In genomic region chr16:87758016-87758415, GRCm38 (mm10) we compare ENCODE assay signal across 19 mouse cellular contexts. TPM values are rescaled to one million over a fixed set of nuclear protein-coding genes. Genes with fewer than 3 reads are reported as not detected.
DNase-seq lines count a peak whose midpoint lies in the region; ATAC-seq and TF ChIP-seq lines count a peak whose summit lies in the region.
"Had no signal": no experiment of that assay in that cellular context is flagged by ENCODE, and none has a peak within 500 bp of the region (broad histone marks: within the 10 kb centered on the region; RNA-seq: fewer than 3 reads in every experiment).

No protein-coding gene starts in this region.

- peak; percentile 25 for DNase-seq in kidney, adult 2 months
- DNase-seq in liver, embryonic 13.5 days: no peak
- DNase-seq in liver, postnatal 0 days: no peak
- DNase-seq in right cerebral cortex, postnatal 14 days: no peak
- no peak for DNase-seq in gastrocnemius, adult 18-20 months (ENCODE audit: low spot score)
- DNase-seq: adrenal gland, postnatal 14 days; B cell, adult 2 months; cerebellum, adult 11-12 months; cerebellum, adult 9-10 months; cerebellum, postnatal 25 days; gastrocnemius, postnatal 14 days; heart, postnatal 36 days had no signal

- no peaks in the 10 kb centered on the region for H3K27me3 ChIP-seq in kidney, adult 2 months (replicated peaks; ENCODE audit: control insufficient read depth, insufficient read depth, low read length)
- no peaks in the 10 kb centered on the region for H3K27me3 ChIP-seq in kidney, embryonic 16.5 days (ENCODE audit: insufficient read depth, low read length)
- H3K27me3 ChIP-seq in liver, embryonic 13.5 days: no peaks in the 10 kb centered on the region
- H3K27me3 ChIP-seq in liver, postnatal 0 days (ENCODE audit: insufficient read depth, low read length): no peaks in the 10 kb centered on the region
- no peaks in the 10 kb centered on the region for H3K27me3 ChIP-seq in stomach, embryonic 15.5 days (replicated peaks)
- H3K27me3 ChIP-seq: embryonic facial prominence, embryonic 12.5 days; heart, embryonic 13.5 days; hindbrain, embryonic 15.5 days had no signal

- no peak for ATAC-seq in kidney, embryonic 16.5 days (ENCODE audit: low FRiP score, low TSS enrichment)
- ATAC-seq in liver, embryonic 13.5 days (ENCODE audit: low read depth): 0 out of 2 replicates have a peak, but pooled peaks have one; percentile 48
- no peak for ATAC-seq in liver, postnatal 0 days
- 0 out of 2 replicates have a peak, but pooled peaks have one; percentile 10 for ATAC-seq in stomach, embryonic 15.5 days (ENCODE audit: insufficient read depth, low FRiP score, low read depth)
- ATAC-seq: CD4-positive, CD25-positive, alpha-beta regulatory T cell, adult 4 months; forebrain, embryonic 16.5 days had no signal

- H3K36me3 ChIP-seq in kidney, adult 2 months (ENCODE audit: control insufficient read depth, insufficient read depth, low read length): no peaks in the 10 kb centered on the region
- H3K36me3 ChIP-seq in kidney, embryonic 16.5 days (ENCODE audit: insufficient read depth, low read length): no peaks in the 10 kb centered on the region
- no peaks in the 10 kb centered on the region for H3K36me3 ChIP-seq in liver, embryonic 13.5 days
- H3K36me3 ChIP-seq in liver, postnatal 0 days (replicated peaks; ENCODE audit: insufficient read depth, low read length): no peaks in the 10 kb centered on the region
- H3K36me3 ChIP-seq in stomach, embryonic 15.5 days: no peaks in the 10 kb centered on the region
- H3K36me3 ChIP-seq: embryonic facial prominence, embryonic 12.5 days; heart, embryonic 13.5 days; hindbrain, embryonic 15.5 days had no signal

- TF ChIP-seq CTCF in kidney, adult 2 months (conservative IDR thresholded peaks at IDR 0.05; ENCODE audit: insufficient read depth, insufficient read length, low read depth, low read length): no peak
- no peak for TF ChIP-seq CTCF in liver, postnatal 0 days (IDR thresholded peaks at IDR 0.05; ENCODE audit: low read depth)

- no peak overlapping the region for H3K27ac ChIP-seq in kidney, adult 2 months (ENCODE audit: insufficient read depth, low read depth, low read length)
- no peak overlapping the region for H3K27ac ChIP-seq in kidney, embryonic 16.5 days (ENCODE audit: low read length)
- H3K27ac ChIP-seq in liver, embryonic 13.5 days: no peak overlapping the region
- no peak overlapping the region for H3K27ac ChIP-seq in liver, postnatal 0 days (ENCODE audit: low read depth)
- no peak overlapping the region for H3K27ac ChIP-seq in stomach, embryonic 15.5 days
- H3K27ac ChIP-seq: embryonic facial prominence, embryonic 12.5 days; heart, embryonic 13.5 days; hindbrain, embryonic 15.5 days had no signal

- H3K9me3 ChIP-seq in kidney, embryonic 16.5 days (ENCODE audit: low read length): no peaks in the 10 kb centered on the region
- no peaks in the 10 kb centered on the region for H3K9me3 ChIP-seq in liver, embryonic 13.5 days (replicated peaks)
- H3K9me3 ChIP-seq in liver, postnatal 0 days (ENCODE audit: low read length): no peaks in the 10 kb centered on the region
- H3K9me3 ChIP-seq in stomach, embryonic 15.5 days: no peaks in the 10 kb centered on the region
- H3K9me3 ChIP-seq: embryonic facial prominence, embryonic 12.5 days; heart, embryonic 13.5 days; hindbrain, embryonic 15.5 days had no signal

- WGBS in kidney, adult 2 months: 82% methylated on average over 11 of the region's 11 CpGs
- 94% methylated on average over 11 of the region's 11 CpGs for WGBS in kidney, embryonic 16.5 days
- WGBS in liver, embryonic 13.5 days (ENCODE audit: insufficient replicate concordance): 69% methylated on average over 11 of the region's 11 CpGs
- WGBS in liver, postnatal 0 days (ENCODE audit: insufficient replicate concordance): 74% methylated on average over 11 of the region's 11 CpGs
- WGBS in stomach, embryonic 15.5 days: 86% methylated on average over 11 of the region's 11 CpGs

- H3K4me2 ChIP-seq in kidney, embryonic 16.5 days (replicated peaks; ENCODE audit: low read depth, low read length): no peak overlapping the region
- H3K4me2 ChIP-seq in liver, embryonic 13.5 days: no peak overlapping the region
- H3K4me2 ChIP-seq in liver, postnatal 0 days (ENCODE audit: low read depth, low read length): no peak overlapping the region
- no peak overlapping the region for H3K4me2 ChIP-seq in stomach, embryonic 15.5 days
- H3K4me2 ChIP-seq: embryonic facial prominence, embryonic 12.5 days; heart, embryonic 13.5 days; hindbrain, embryonic 15.5 days had no signal

- no peak for TF ChIP-seq EP300 in liver, postnatal 0 days (IDR thresholded peaks at IDR 0.05; ENCODE audit: low read depth)

- no peaks in the 10 kb centered on the region for H3K4me1 ChIP-seq in kidney, adult 2 months (ENCODE audit: control insufficient read depth, insufficient read depth, low read length)
- H3K4me1 ChIP-seq in kidney, embryonic 16.5 days (ENCODE audit: insufficient read depth, low read length): no peaks in the 10 kb centered on the region
- no peaks in the 10 kb centered on the region for H3K4me1 ChIP-seq in liver, embryonic 13.5 days (replicated peaks)
- H3K4me1 ChIP-seq in liver, postnatal 0 days (ENCODE audit: insufficient read depth): no peaks in the 10 kb centered on the region
- H3K4me1 ChIP-seq in stomach, embryonic 15.5 days: no peaks in the 10 kb centered on the region
- H3K4me1 ChIP-seq: embryonic facial prominence, embryonic 12.5 days; heart, embryonic 13.5 days; hindbrain, embryonic 15.5 days had no signal

- H3K9ac ChIP-seq in kidney, embryonic 16.5 days (replicated peaks; ENCODE audit: low read length): no peak overlapping the region
- no peak overlapping the region for H3K9ac ChIP-seq in liver, embryonic 13.5 days
- H3K9ac ChIP-seq in liver, postnatal 0 days (replicated peaks): no peak overlapping the region
- H3K9ac ChIP-seq in stomach, embryonic 15.5 days: no peak overlapping the region
- H3K9ac ChIP-seq: embryonic facial prominence, embryonic 12.5 days; heart, embryonic 13.5 days; hindbrain, embryonic 15.5 days had no signal

- no peak overlapping the region for H3K4me3 ChIP-seq in kidney, adult 2 months (ENCODE audit: insufficient read depth, low read depth, low read length)
- no peak overlapping the region for H3K4me3 ChIP-seq in kidney, embryonic 16.5 days (ENCODE audit: low read length)
- no peak overlapping the region for H3K4me3 ChIP-seq in liver, embryonic 13.5 days (replicated peaks)
- H3K4me3 ChIP-seq in liver, postnatal 0 days (ENCODE audit: low read depth, low read length): no peak overlapping the region
- H3K4me3 ChIP-seq in stomach, embryonic 15.5 days (replicated peaks): no peak overlapping the region
- H3K4me3 ChIP-seq: embryonic facial prominence, embryonic 12.5 days; heart, embryonic 13.5 days; hindbrain, embryonic 15.5 days had no signal

- no peak for TF ChIP-seq POLR2A in kidney, adult 2 months (IDR thresholded peaks at IDR 0.05; ENCODE audit: low read depth, low read length)

RNA-seq across cellular contexts. Expression of gene Bach1, which starts 59.3 kb away (rescaled TPM):
- polyA plus RNA-seq in kidney, adult 2 months (2012; rRNA removed): 8.6 and 9.7 TPM in 2 replicates
- polyA plus RNA-seq in kidney, embryonic 16.5 days (2015; fragmentation: Nextera tagmentation; extraction: Ambion mirVana): 12.0 and 12.5 TPM in 2 replicates
- polyA plus RNA-seq in liver, embryonic 13.5 days (2015; fragmentation: Nextera tagmentation; extraction: Ambion mirVana): 6.3 and 9.0 TPM in 2 replicates
- 5.4 and 5.9 TPM in 2 replicates for polyA plus RNA-seq in liver, postnatal 0 days (2015; fragmentation: Nextera tagmentation; extraction: Ambion mirVana)
- polyA plus RNA-seq in stomach, embryonic 15.5 days (2015; fragmentation: Nextera tagmentation; extraction: Ambion mirVana): 12.3 and 13.7 TPM in 2 replicates
- total RNA-seq in gastrocnemius, adult 18-20 months (2021): 10 to 100 TPM; 20.1 to 21.7 TPM

Comparison
In these comparisons a context has a peak if more than half of its experiments do, and no peak if none do; other contexts are left out.
1. ATAC-seq: peak in liver, embryonic 13.5 days (single experiment) and stomach, embryonic 15.5 days (single experiment); none in kidney, embryonic 16.5 days (single experiment) and liver, postnatal 0 days (single experiment).